Mouse (Mus musculus) hindbrain, embryonic 12.5 days (tissue): Measurements from ENCODE around the gene Ace2. TPM values are rescaled to one million over a fixed set of nuclear protein-coding genes. Genes with fewer than 3 reads are reported as not detected.

Experiments
- ATAC-seq: fragments of 200-750 bp; cut with Nextera tagmentation; 2 replicates; pipeline ENCODE4 v1.8.0; 2017; ENCODE audit warnings: moderate TSS enrichment; ENCODE audit not compliant: low FRiP score
- H3K27ac ChIP-seq: fragments of 300-500 bp; sonication (generic); 2 replicates; pipeline ENCODE4 v1.5.1; 2016; ENCODE audit warnings: mild to moderate bottlenecking
- H3K27me3 ChIP-seq: fragments of 300-500 bp; sonication (generic); 2 replicates; pipeline ENCODE4 v1.6.1; 2016; ENCODE audit warnings: mild to moderate bottlenecking
- H3K36me3 ChIP-seq: fragments of 300-500 bp; sonication (generic); 2 replicates; pipeline ENCODE4 v1.6.1; 2016; ENCODE audit warnings: mild to moderate bottlenecking
- H3K4me1 ChIP-seq: fragments of 300-500 bp; sonication (generic); 2 replicates; pipeline ENCODE4 v1.6.1; 2016
- H3K4me2 ChIP-seq: fragments of 300-500 bp; sonication (generic); replicated peaks from 2 replicates; pipeline ENCODE4 v1.6.1; 2016; ENCODE audit warnings: mild to moderate bottlenecking
- H3K4me3 ChIP-seq: fragments of 300-500 bp; sonication (generic); 2 replicates; pipeline ENCODE4 v1.5.1; 2016; ENCODE audit warnings: mild to moderate bottlenecking
- H3K9ac ChIP-seq: fragments of 300-500 bp; sonication (generic); 2 replicates; pipeline ENCODE4 v1.6.1; 2016; ENCODE audit warnings: mild to moderate bottlenecking, moderate library complexity
- H3K9me3 ChIP-seq: fragments of 300-500 bp; sonication (generic); replicated peaks from 2 replicates; pipeline ENCODE4 v1.6.1; 2016; ENCODE audit warnings: mild to moderate bottlenecking
- WGBS: fragments of 180-500 bp; shearing (Covaris S2); methylation state at CpG from one replicate; pipeline ENCODE4 v1.1.7; 2016; 5-methylcytosine and 5-hydroxymethylcytosine counted together
- polyA plus RNA-seq: library from polyadenylated mRNA; unstranded; fragments of >200 nt; fragmentation: Nextera tagmentation; extraction: Ambion mirVana; gene quantifications from 2 replicates; pipeline ENCODE4 v1.2.1, GENCODE M21; 2016

Ace2 gene
- polyA plus RNA-seq: 0.13 and 0.19 TPM in 2 replicates

- H3K4me1 ChIP-seq: no peaks in the 10 kb centered on the region
- H3K4me3 ChIP-seq: no peak within 1 kb of the TSS
- WGBS: 86% methylated on average over 2 of the region's 2 CpGs
- H3K4me2 ChIP-seq: no peak within 1 kb of the TSS
- H3K9ac ChIP-seq: no peak within 1 kb of the TSS
- H3K27ac ChIP-seq: no peak within 1 kb of the TSS
- peaks cover 5% of the 10 kb centered on the region; the same call in 1 of the 2 replicates for H3K27me3 ChIP-seq
- no peak for ATAC-seq
- H3K36me3 ChIP-seq: no peaks in the 10 kb centered on the region
- no peaks in the 10 kb centered on the region for H3K9me3 ChIP-seq
Measured at GRCm38 (mm10) chrX:164139032-164139431, at the start of gene Ace2. Gene Ace2, plus strand, starts transcription at chrX:164139332.

GRCm38 (mm10) chrX:164089916-164090315 is 49.2 kb upstream of the Ace2 start:
- Histone ChIP-seq H3K4me1 (no peaks in the 10 kb centered on the region), H3K27me3 (peaks cover 17% of the 10 kb centered on the region), H3K9ac (no peak overlapping the region), H3K4me2 (no peak overlapping the region), H3K27ac (no peak overlapping the region), H3K9me3 (no peaks in the 10 kb centered on the region), H3K4me3 (no peak overlapping the region), H3K36me3 (no peaks in the 10 kb centered on the region)
- WGBS: 80% methylated on average over 11 of the region's 11 CpGs
- no peak for ATAC-seq

GRCm38 (mm10) chrX:164092300-164093169 is 46.6 kb upstream of the Ace2 start:
- no peak for ATAC-seq
- H3K4me2 ChIP-seq: no peak overlapping the region
- WGBS: 64% methylated on average over 7 of the region's 7 CpGs
- H3K4me3 ChIP-seq: no peak overlapping the region
- H3K36me3 ChIP-seq: no peaks in the 10 kb centered on the region
- no peak overlapping the region for H3K9ac ChIP-seq
- H3K27me3 ChIP-seq: peaks cover 19% of the 10 kb centered on the region
- no peak overlapping the region for H3K27ac ChIP-seq
- no peaks in the 10 kb centered on the region for H3K9me3 ChIP-seq
- no peaks in the 10 kb centered on the region for H3K4me1 ChIP-seq

- 87% methylated on average over 5 of the region's 5 CpGs for WGBS
- no peak overlapping the region for H3K4me2 ChIP-seq
- no peak overlapping the region for H3K4me3 ChIP-seq
- H3K36me3 ChIP-seq: no peaks in the 10 kb centered on the region
- no peak for ATAC-seq
- H3K9ac ChIP-seq: no peak overlapping the region
- H3K27me3 ChIP-seq: peaks cover 19% of the 10 kb centered on the region
- no peaks in the 10 kb centered on the region for H3K4me1 ChIP-seq
- no peaks in the 10 kb centered on the region for H3K9me3 ChIP-seq
- no peak overlapping the region for H3K27ac ChIP-seq
Measured at GRCm38 (mm10) chrX:164093435-164093834, 45.7 kb upstream of the Ace2 start.

- Histone ChIP-seq H3K4me3 (no peak overlapping the region), H3K9ac (no peak overlapping the region), H3K4me2 (no peak overlapping the region), H3K4me1 (no peaks in the 10 kb centered on the region), H3K36me3 (no peaks in the 10 kb centered on the region), H3K27ac (no peak overlapping the region), H3K9me3 (no peaks in the 10 kb centered on the region), H3K27me3 (peaks cover 23% of the 10 kb centered on the region)
- no peak for ATAC-seq
- WGBS: 76% methylated on average over 2 of the region's 2 CpGs
Measured at GRCm38 (mm10) chrX:164095838-164096237, 43.3 kb upstream of the Ace2 start.

- no peaks in the 10 kb centered on the region for H3K4me1 ChIP-seq
Measured at GRCm38 (mm10) chrX:164101483-164101882, 37.6 kb upstream of the Ace2 start.

GRCm38 (mm10) chrX:164102198-164102597 is 36.9 kb upstream of the Ace2 start:
- WGBS: 85% methylated on average over 7 of the region's 7 CpGs
- Histone ChIP-seq H3K4me1 (no peaks in the 10 kb centered on the region), H3K27ac (no peak overlapping the region), H3K27me3 (peaks cover 8% of the 10 kb centered on the region), H3K4me3 (no peak overlapping the region), H3K4me2 (no peak overlapping the region), H3K9me3 (no peaks in the 10 kb centered on the region), H3K9ac (no peak overlapping the region), H3K36me3 (no peaks in the 10 kb centered on the region)
- ATAC-seq: no peak

More at GRCm38 (mm10) chrX:164101483-164101882, 37.6 kb upstream of the Ace2 start:
- Histone ChIP-seq H3K36me3 (no peaks in the 10 kb centered on the region), H3K9ac (no peak overlapping the region), H3K27me3 (peaks cover 8% of the 10 kb centered on the region), H3K9me3 (no peaks in the 10 kb centered on the region), H3K4me3 (no peak overlapping the region), H3K4me2 (no peak overlapping the region), H3K27ac (no peak overlapping the region)
- ATAC-seq: no peak

- ATAC-seq: no peak
- H3K27me3 ChIP-seq: peaks cover 8% of the 10 kb centered on the region
- no peaks in the 10 kb centered on the region for H3K9me3 ChIP-seq
- H3K4me1 ChIP-seq: no peaks in the 10 kb centered on the region
- no peak overlapping the region for H3K4me3 ChIP-seq
- no peak overlapping the region for H3K27ac ChIP-seq
- H3K9ac ChIP-seq: no peak overlapping the region
- 60% methylated on average over 6 of the region's 6 CpGs for WGBS
- no peaks in the 10 kb centered on the region for H3K36me3 ChIP-seq
- H3K4me2 ChIP-seq: no peak overlapping the region
Measured at GRCm38 (mm10) chrX:164102656-164103055, 36.5 kb upstream of the Ace2 start.

GRCm38 (mm10) chrX:164111146-164111545 is 28.0 kb upstream of the Ace2 start:
- no peak overlapping the region for H3K4me2 ChIP-seq
- H3K27me3 ChIP-seq: peaks cover 3% of the 10 kb centered on the region; the same call in 1 of the 2 replicates
- H3K9me3 ChIP-seq: no peaks in the 10 kb centered on the region
- H3K9ac ChIP-seq: no peak overlapping the region
- WGBS: 80% methylated on average over 3 of the region's 3 CpGs
- H3K4me1 ChIP-seq: no peaks in the 10 kb centered on the region
- H3K36me3 ChIP-seq: no peaks in the 10 kb centered on the region
- no peak overlapping the region for H3K4me3 ChIP-seq
- no peak overlapping the region for H3K27ac ChIP-seq
- ATAC-seq: no peak

- Histone ChIP-seq H3K4me2 (no peak overlapping the region), H3K27me3 (peaks cover 3% of the 10 kb centered on the region; the same call in 1 of the 2 replicates), H3K9me3 (no peaks in the 10 kb centered on the region), H3K36me3 (no peaks in the 10 kb centered on the region), H3K4me3 (no peak overlapping the region), H3K4me1 (no peaks in the 10 kb centered on the region), H3K9ac (no peak overlapping the region), H3K27ac (no peak overlapping the region)
- WGBS: 94% methylated on average over 6 of the region's 6 CpGs
- no peak for ATAC-seq
Measured at GRCm38 (mm10) chrX:164113744-164114143, 25.4 kb upstream of the Ace2 start.

GRCm38 (mm10) chrX:164123942-164124341 is 15.2 kb upstream of the Ace2 start:
- H3K4me2 ChIP-seq: no peak overlapping the region
- H3K36me3 ChIP-seq: no peaks in the 10 kb centered on the region
- peaks cover 2% of the 10 kb centered on the region; the same call in 1 of the 2 replicates for H3K27me3 ChIP-seq
- ATAC-seq: no peak
- no peaks in the 10 kb centered on the region for H3K9me3 ChIP-seq
- no peak overlapping the region for H3K9ac ChIP-seq
- H3K4me3 ChIP-seq: no peak overlapping the region
- H3K4me1 ChIP-seq: no peaks in the 10 kb centered on the region
- WGBS: 93% methylated on average over 3 of the region's 3 CpGs
- H3K27ac ChIP-seq: no peak overlapping the region

GRCm38 (mm10) chrX:164133531-164133930 is 5.6 kb upstream of the Ace2 start:
- no peak overlapping the region for H3K9ac ChIP-seq
- H3K4me2 ChIP-seq: no peak overlapping the region
- no peaks in the 10 kb centered on the region for H3K4me1 ChIP-seq
- no peak for ATAC-seq
- no peak overlapping the region for H3K27ac ChIP-seq
- no peak overlapping the region for H3K4me3 ChIP-seq
- H3K27me3 ChIP-seq: no peaks in the 10 kb centered on the region
- H3K36me3 ChIP-seq: no peaks in the 10 kb centered on the region
- WGBS: 96% methylated on average over 3 of the region's 3 CpGs
- H3K9me3 ChIP-seq: no peaks in the 10 kb centered on the region

GRCm38 (mm10) chrX:164135304-164135818 is 3.8 kb upstream of the Ace2 start:
- Histone ChIP-seq H3K4me1 (no peaks in the 10 kb centered on the region), H3K4me3 (no peak overlapping the region), H3K9ac (no peak overlapping the region), H3K4me2 (no peak overlapping the region), H3K36me3 (no peaks in the 10 kb centered on the region), H3K9me3 (no peaks in the 10 kb centered on the region), H3K27me3 (0 out of 2 replicates have a peak, but pooled peaks cover 5% of the 10 kb centered on the region), H3K27ac (no peak overlapping the region)
- 91% methylated on average over 4 of the region's 4 CpGs for WGBS
- ATAC-seq: no peak
